Mouse (Mus musculus) midbrain, embryonic 15.5 days (tissue): ENCODE results near the gene Ring1. TPM values are rescaled to one million over a fixed set of nuclear protein-coding genes. Genes with fewer than 3 reads are reported as not detected.
"Not testable (repeated sequence)": the region's sequence is repeated elsewhere in the genome, so short reads cannot be mapped to it uniquely, and the experiment has no call there.

Source experiments
- ATAC-seq: fragments of 200-750 bp; cut with Nextera tagmentation; replicated peaks from 2 replicates; pipeline ENCODE4 v1.8.0; 2017; ENCODE audit warnings: moderate TSS enrichment
- H3K27ac ChIP-seq: fragments of 300-500 bp; sonication (generic); 2 replicates; pipeline ENCODE4 v1.5.1; 2015; ENCODE audit warnings: mild to moderate bottlenecking, inconsistent platforms
- H3K27me3 ChIP-seq: fragments of 300-500 bp; sonication (generic); replicated peaks from 2 replicates; pipeline ENCODE4 v1.6.1; 2015; ENCODE audit warnings: inconsistent platforms
- H3K36me3 ChIP-seq: fragments of 300-500 bp; sonication (generic); replicated peaks from 2 replicates; pipeline ENCODE4 v1.6.1; 2015; ENCODE audit warnings: inconsistent platforms
- H3K4me1 ChIP-seq: fragments of 300-500 bp; sonication (generic); 2 replicates; pipeline ENCODE4 v1.6.1; 2015; ENCODE audit warnings: inconsistent platforms
- H3K4me2 ChIP-seq: fragments of 300-500 bp; sonication (generic); 2 replicates; pipeline ENCODE4 v1.6.1; 2015; ENCODE audit warnings: inconsistent platforms, mild to moderate bottlenecking, moderate library complexity
- H3K4me3 ChIP-seq: fragments of 300-500 bp; sonication (generic); 2 replicates; pipeline ENCODE4 v1.5.1; 2015; ENCODE audit warnings: mild to moderate bottlenecking, inconsistent platforms
- H3K9ac ChIP-seq: fragments of 300-500 bp; sonication (generic); 2 replicates; pipeline ENCODE4 v1.6.1; 2015; ENCODE audit warnings: mild to moderate bottlenecking, inconsistent platforms
- H3K9me3 ChIP-seq: fragments of 300-500 bp; sonication (generic); 2 replicates; pipeline ENCODE4 v1.6.1; 2016; ENCODE audit warnings: inconsistent platforms
- WGBS: fragments of 180-500 bp; shearing (Covaris S2); methylation state at CpG from one replicate; pipeline ENCODE4 v1.1.7; 2015; ENCODE audit warnings: mixed read lengths; 5-methylcytosine and 5-hydroxymethylcytosine counted together
- polyA plus RNA-seq: library from polyadenylated mRNA; unstranded; fragments of >200 nt; fragmentation: Nextera tagmentation; extraction: Ambion mirVana; gene quantifications from 2 replicates; pipeline ENCODE4 v1.2.1, GENCODE M21; 2015

The Ring1 gene
- polyA plus RNA-seq, 1 experiment from 2014 or later: 22.8 TPM

GRCm38 (mm10) chr17:34003426-34003825 is 21.1 kb downstream of the Ring1 start:
- 11% methylated on average over 5 of the region's 5 CpGs for WGBS
- ATAC-seq: no peak

GRCm38 (mm10) chr17:34000796-34001195 is 23.7 kb downstream of the Ring1 start:
- H3K4me2 ChIP-seq: peak overlapping the region; percentile 98; the same call in 1 of the 2 replicates
- peaks cover 13% of the 10 kb centered on the region for H3K4me1 ChIP-seq
- not testable (repeated sequence) for ATAC-seq, H3K9ac ChIP-seq, H3K4me3 ChIP-seq, H3K9me3 ChIP-seq, H3K27ac ChIP-seq, H3K36me3 ChIP-seq
- 59% methylated on average over 2 of the region's 2 CpGs for WGBS
- H3K27me3 ChIP-seq: peaks cover 33% of the 10 kb centered on the region

More at GRCm38 (mm10) chr17:34003426-34003825, 21.1 kb downstream of the Ring1 start:
- Histone ChIP-seq H3K4me3 (no peak overlapping the region), H3K27ac (no peak overlapping the region), H3K4me1 (peaks cover 13% of the 10 kb centered on the region), H3K4me2 (no peak overlapping the region), H3K36me3 (no peaks in the 10 kb centered on the region), H3K9ac (no peak overlapping the region), H3K27me3 (peaks cover 27% of the 10 kb centered on the region), H3K9me3 (no peaks in the 10 kb centered on the region)

GRCm38 (mm10) chr17:34000150-34000537 is 24.3 kb downstream of the Ring1 start, which contains the start of gene H2-K1:
TSS of gene H2-K1 (minus strand) at chr17:34000347.
- H3K27ac ChIP-seq: no peak within 1 kb of the TSS
- peak within 1 kb of the TSS; percentile 50 for H3K4me3 ChIP-seq
- peak within 1 kb of the TSS; percentile 56 for H3K9ac ChIP-seq
- peak; percentile 70; the same call in 1 of the 2 replicates for ATAC-seq
- no peaks in the 10 kb centered on the region for H3K9me3 ChIP-seq
- peaks cover 13% of the 10 kb centered on the region for H3K4me1 ChIP-seq
- H3K27me3 ChIP-seq: peaks cover 33% of the 10 kb centered on the region
- no peaks in the 10 kb centered on the region for H3K36me3 ChIP-seq
- H3K4me2 ChIP-seq: peak within 1 kb of the TSS; percentile 98
- under 1% methylated on average over 26 of the region's 30 CpGs for WGBS

GRCm38 (mm10) chr17:33999341-34000149 is 24.9 kb downstream of the Ring1 start:
- WGBS: 2% methylated on average over 85 of the region's 87 CpGs
- peak overlapping the region; percentile 56 for H3K9ac ChIP-seq
- peak; percentile 17; the same call in 1 of the 2 replicates for ATAC-seq

GRCm38 (mm10) chr17:33998697-33999096 is 25.8 kb downstream of the Ring1 start:
- not testable (repeated sequence) for H3K36me3 ChIP-seq, H3K9me3 ChIP-seq, H3K9ac ChIP-seq, H3K27ac ChIP-seq, H3K4me3 ChIP-seq, ATAC-seq, H3K4me2 ChIP-seq
- Histone ChIP-seq H3K27me3 (peaks cover 33% of the 10 kb centered on the region), H3K4me1 (peaks cover 13% of the 10 kb centered on the region)
- 63% methylated on average over 5 of the region's 5 CpGs for WGBS

More at GRCm38 (mm10) chr17:33999341-34000149, 24.9 kb downstream of the Ring1 start:
- H3K4me3 ChIP-seq: peak overlapping the region; percentile 50
- H3K4me1 ChIP-seq: peaks cover 13% of the 10 kb centered on the region
- no peaks in the 10 kb centered on the region for H3K9me3 ChIP-seq
- peak overlapping the region; percentile 98 for H3K4me2 ChIP-seq
- peaks cover 33% of the 10 kb centered on the region for H3K27me3 ChIP-seq
- H3K27ac ChIP-seq: no peak overlapping the region
- no peaks in the 10 kb centered on the region for H3K36me3 ChIP-seq

- H3K27me3 ChIP-seq: peaks cover 33% of the 10 kb centered on the region
- 83% methylated on average over 2 of the region's 2 CpGs for WGBS
- H3K27ac ChIP-seq, H3K4me2 ChIP-seq, H3K9me3 ChIP-seq, H3K4me3 ChIP-seq, H3K36me3 ChIP-seq, ATAC-seq, H3K9ac ChIP-seq: not testable (repeated sequence)
- H3K4me1 ChIP-seq: peaks cover 13% of the 10 kb centered on the region
These were observed 27.5 kb downstream of the Ring1 start for GRCm38 (mm10) chr17:33997025-33997424.

- 73% methylated on average over 3 of the region's 3 CpGs for WGBS
- peaks cover 13% of the 10 kb centered on the region for H3K4me1 ChIP-seq
- no peaks in the 10 kb centered on the region for H3K36me3 ChIP-seq
- H3K4me3 ChIP-seq: no peak overlapping the region
- no peak overlapping the region for H3K27ac ChIP-seq
- ATAC-seq: no peak
- no peak overlapping the region for H3K9ac ChIP-seq
- H3K9me3 ChIP-seq: no peaks in the 10 kb centered on the region
- H3K4me2 ChIP-seq: no peak overlapping the region
- H3K27me3 ChIP-seq: peaks cover 25% of the 10 kb centered on the region
These were observed 28.8 kb downstream of the Ring1 start for GRCm38 (mm10) chr17:33995651-33996050.

GRCm38 (mm10) chr17:33994959-33995358 is 29.5 kb downstream of the Ring1 start:
- H3K4me3 ChIP-seq: no peak overlapping the region
- no peaks in the 10 kb centered on the region for H3K9me3 ChIP-seq
- ATAC-seq: no peak
- no peak overlapping the region for H3K27ac ChIP-seq
- no peaks in the 10 kb centered on the region for H3K36me3 ChIP-seq
- 92% methylated on average over 8 of the region's 8 CpGs for WGBS
- H3K4me1 ChIP-seq: peaks cover 7% of the 10 kb centered on the region
- peaks cover 18% of the 10 kb centered on the region for H3K27me3 ChIP-seq
- no peak overlapping the region for H3K9ac ChIP-seq
- H3K4me2 ChIP-seq: no peak overlapping the region

- peak; percentile 45; the same call in 1 of the 2 replicates for ATAC-seq
- Histone ChIP-seq H3K4me2 (no peak overlapping the region), H3K27ac (no peak overlapping the region), H3K4me3 (no peak overlapping the region), H3K9ac (no peak overlapping the region), H3K4me1 (no peaks in the 10 kb centered on the region), H3K9me3 (no peaks in the 10 kb centered on the region), H3K36me3 (no peaks in the 10 kb centered on the region), H3K27me3 (no peaks in the 10 kb centered on the region)
- WGBS: 33% methylated on average over 10 of the region's 10 CpGs
These were observed 32.5 kb downstream of the Ring1 start for GRCm38 (mm10) chr17:33991788-33992664.

- H3K27me3 ChIP-seq: peaks cover 33% of the 10 kb centered on the region
- H3K4me2 ChIP-seq: peak overlapping the region; percentile 60
- H3K36me3 ChIP-seq, H3K9me3 ChIP-seq, ATAC-seq: not testable (repeated sequence)
- H3K9ac ChIP-seq: 0 out of 2 replicates have a peak overlapping the region, but pooled peaks have one; percentile 14
- peak overlapping the region; percentile 57 for H3K4me3 ChIP-seq
- WGBS: 10% methylated on average over 8 of the region's 8 CpGs
- H3K4me1 ChIP-seq: peaks cover 25% of the 10 kb centered on the region
- peak overlapping the region; percentile 91 for H3K27ac ChIP-seq
These were observed 42.3 kb downstream of the Ring1 start for GRCm38 (mm10) chr17:33982136-33982535.

- peak overlapping the region; percentile 91 for H3K27ac ChIP-seq
- not testable (repeated sequence) for H3K9me3 ChIP-seq, H3K36me3 ChIP-seq
- peaks cover 41% of the 10 kb centered on the region for H3K27me3 ChIP-seq
- ATAC-seq: peak; percentile 95
- peak overlapping the region; percentile 54 for H3K9ac ChIP-seq
- under 1% methylated on average over 27 of the region's 27 CpGs for WGBS
- H3K4me1 ChIP-seq: peaks cover 25% of the 10 kb centered on the region
- H3K4me2 ChIP-seq: peak overlapping the region; percentile 60
- H3K4me3 ChIP-seq: peak overlapping the region; percentile 57
These were observed 43.1 kb downstream of the Ring1 start for GRCm38 (mm10) chr17:33981192-33981909.
